Mouse (Mus musculus): ENCODE results near the gene Ms4a4d. TPM values are rescaled to one million over a fixed set of nuclear protein-coding genes. Genes with fewer than 3 reads are reported as not detected.

The Ms4a4d gene
- total RNA-seq, 2 experiments from 2014 or later = 4.0 TPM

GRCm38 (mm10) chr19:11604603-11605002 is 68.0 kb downstream of the Ms4a4d start, which contains the start of gene Ms4a6d:
TSS of gene Ms4a6d (minus strand) at chr19:11604849.
- intact Hi-C loops (cut with DNase I) = loop anchor here (5.0 kb wide), 1 partner anchor 252 kb away; no protein-coding TSS in a partner anchor
- Histone ChIP-seq H3K27ac (no peak within 1 kb of the TSS), H3K4me3 (peak within 1 kb of the TSS; percentile 37)
- TF ChIP-seq CTCF (IDR thresholded peaks at IDR 0.05) = no peak
- DNase-seq = no peak

Other genes starting within 250 kb of the Ms4a4d start
- gene Ms4a14, start 222.3 kb upstream of the Ms4a4d start, total RNA-seq (2021) = not detected
- under 1 TPM; 0.17 to 0.23 TPM for gene Ms4a7, start 200.7 kb upstream of the Ms4a4d start, total RNA-seq (2021)
- gene Ms4a4a, start 161.3 kb upstream of the Ms4a4d start, total RNA-seq (2021) = 1 to 10 TPM; 1.5 to 4.2 TPM
- gene Ms4a4c, start 132.0 kb upstream of the Ms4a4d start, total RNA-seq (2021) = not detected
- gene Ms4a4b, start 93.2 kb upstream of the Ms4a4d start, total RNA-seq (2021) = not detected
- gene Ms4a6c, start 67.4 kb upstream of the Ms4a4d start, total RNA-seq (2021) = 1 to 10 TPM; 1.3 to 3.4 TPM
- gene Gm8369, start 50.9 kb upstream of the Ms4a4d start, total RNA-seq (2021) = not detected
- 1 to 10 TPM in 1 of 2 experiments, under 1 TPM in 1; 0.54 to 2.7 TPM for gene Ms4a6b, start 20.3 kb upstream of the Ms4a4d start, total RNA-seq (2021)
- 1 to 10 TPM in 1 of 2 experiments, under 1 TPM in 1; 0.89 to 1.6 TPM for gene Ms4a6d, start 68.0 kb downstream of the Ms4a4d start, total RNA-seq (2021)
- under 1 TPM in 1 of 2 experiments, not detected in 1; 0.31 TPM for gene Ms4a2, start 86.9 kb downstream of the Ms4a4d start, total RNA-seq (2021)
- gene Ms4a3, start 104.0 kb downstream of the Ms4a4d start, total RNA-seq (2021) = not detected
- gene Oosp2, start 123.8 kb downstream of the Ms4a4d start, total RNA-seq (2021) = not detected
- gene Oosp1, start 154.3 kb downstream of the Ms4a4d start, total RNA-seq (2021) = not detected
- not detected for gene Oosp3, start 160.3 kb downstream of the Ms4a4d start, total RNA-seq (2021)
- gene Gif, start 210.8 kb downstream of the Ms4a4d start, total RNA-seq (2021) = not detected
- gene Mrpl16, start 233.6 kb downstream of the Ms4a4d start, total RNA-seq (2021) = 10 to 100 TPM; 51.6 to 69.4 TPM

Measured in gastrocnemius, adult 2 months (tissue).